Mouse (Mus musculus): ENCODE results near the gene Ldb3. TPM values are rescaled to one million over a fixed set of nuclear protein-coding genes. Genes with fewer than 3 reads are reported as not detected.

Ldb3 gene
- polyA plus RNA-seq, 1 experiment: 19.5 TPM

GRCm38 (mm10) chr14:34492688-34493087 is 95.8 kb downstream of the Ldb3 start:
- no peak for DNase-seq (ENCODE audit: low read depth, low spot score)
- WGBS: 67% methylated on average over 2 of the region's 2 CpGs

GRCm38 (mm10) chr14:34490965-34491364 is 97.5 kb downstream of the Ldb3 start:
- 25% methylated on average over 1 of the region's 1 CpGs for WGBS
- no peak for DNase-seq (ENCODE audit: low read depth, low spot score)

GRCm38 (mm10) chr14:34489928-34490327 is 98.6 kb downstream of the Ldb3 start:
- 15% methylated on average over 2 of the region's 2 CpGs for WGBS
- no peak for DNase-seq (ENCODE audit: low read depth, low spot score)

GRCm38 (mm10) chr14:34486169-34486568 is 102.3 kb downstream of the Ldb3 start:
- DNase-seq (ENCODE audit: low read depth, low spot score): no peak
- 71% methylated on average over 8 of the region's 8 CpGs for WGBS

GRCm38 (mm10) chr14:34483469-34484341 is 104.8 kb downstream of the Ldb3 start:
- 76% methylated on average over 6 of the region's 6 CpGs for WGBS
- DNase-seq (ENCODE audit: low read depth, low spot score): no peak

Other genes with a start within 250 kb of the Ldb3 start
- gene Fam25c, start 233.2 kb downstream of the Ldb3 start, polyA plus RNA-seq (2012; rRNA removed): not detected in 2 replicates
- gene Sncg, start 213.9 kb downstream of the Ldb3 start, polyA plus RNA-seq (2012; rRNA removed): 14.2 and 21.6 TPM in 2 replicates
- 3.7 and 6.0 TPM in 2 replicates for gene Mmrn2, start 213.2 kb downstream of the Ldb3 start, polyA plus RNA-seq (2012; rRNA removed)
- gene Bmpr1a, start 85.3 kb downstream of the Ldb3 start, polyA plus RNA-seq (2012; rRNA removed): 6.9 and 14.4 TPM in 2 replicates
- 0.26 TPM in 1 of 2 replicates, not detected in the other for gene 9230112D13Rik, start 65.9 kb downstream of the Ldb3 start, polyA plus RNA-seq (2012; rRNA removed)
- gene Opn4, start 11.5 kb upstream of the Ldb3 start, polyA plus RNA-seq (2012; rRNA removed): 0.15 TPM in 1 of 2 replicates, not detected in the other
- 25.3 and 28.8 TPM in 2 replicates for gene Wapl, start 85.2 kb upstream of the Ldb3 start, polyA plus RNA-seq (2012; rRNA removed)
- 0.01 TPM in 1 of 2 replicates, not detected in the other for gene Grid1, start 231.4 kb upstream of the Ldb3 start, polyA plus RNA-seq (2012; rRNA removed)